Mouse (Mus musculus) cerebellum, adult 9-10 months (tissue): Measurements from ENCODE around the gene Vps35l.

Experiments
- DNase-seq: peaks from one replicate; pipeline ENCODE4 v3.0.0; 2022

Vps35l gene

DNA sequence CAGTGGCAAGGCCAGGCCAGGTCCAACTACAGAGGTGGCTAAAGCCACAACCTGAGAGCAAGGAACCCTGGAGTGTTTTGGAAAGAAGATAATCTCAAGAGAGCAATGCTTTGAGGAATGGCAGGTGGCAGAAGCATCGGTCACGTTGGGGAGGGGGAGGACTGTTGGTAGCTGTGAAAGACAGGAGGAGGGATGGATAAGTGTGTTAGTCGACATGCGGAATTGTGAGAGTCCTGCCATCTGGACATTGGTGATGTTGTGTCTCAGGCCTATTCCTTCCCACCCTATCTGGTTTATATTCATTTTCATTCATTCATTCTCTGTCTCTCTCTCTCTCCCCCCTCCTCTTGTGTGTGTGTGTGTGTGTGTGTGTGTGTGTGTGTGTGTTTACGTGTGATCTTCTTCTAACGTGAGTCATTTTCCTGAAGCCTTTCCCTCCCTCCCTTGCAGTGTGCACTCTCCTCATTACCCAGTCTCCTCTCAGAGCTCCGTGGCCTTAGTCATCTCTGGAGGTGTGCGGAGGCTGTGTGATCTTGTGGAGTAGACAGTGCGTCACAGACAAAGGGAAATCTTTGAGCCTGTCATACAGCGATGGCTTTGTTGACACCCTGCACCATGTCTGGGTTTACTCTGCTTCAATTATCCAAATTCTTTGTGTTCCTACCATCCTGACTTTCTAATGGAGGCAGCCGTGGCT, 43.4 kb downstream of the Vps35l start:
- DNase-seq: no peak

GRCm38 (mm10) chr7:118786091-118786490, 46.1 kb downstream of the Vps35l start:
- DNase-seq: no peak

- DNase-seq: no peak
Measured at GRCm38 (mm10) chr7:118787326-118787725, 47.3 kb downstream of the Vps35l start.

GRCm38 (mm10) chr7:118788481-118788880, 48.5 kb downstream of the Vps35l start:
- DNase-seq: no peak

GRCm38 (mm10) chr7:118790292-118790691, 50.3 kb downstream of the Vps35l start:
- DNase-seq: no peak

DNA sequence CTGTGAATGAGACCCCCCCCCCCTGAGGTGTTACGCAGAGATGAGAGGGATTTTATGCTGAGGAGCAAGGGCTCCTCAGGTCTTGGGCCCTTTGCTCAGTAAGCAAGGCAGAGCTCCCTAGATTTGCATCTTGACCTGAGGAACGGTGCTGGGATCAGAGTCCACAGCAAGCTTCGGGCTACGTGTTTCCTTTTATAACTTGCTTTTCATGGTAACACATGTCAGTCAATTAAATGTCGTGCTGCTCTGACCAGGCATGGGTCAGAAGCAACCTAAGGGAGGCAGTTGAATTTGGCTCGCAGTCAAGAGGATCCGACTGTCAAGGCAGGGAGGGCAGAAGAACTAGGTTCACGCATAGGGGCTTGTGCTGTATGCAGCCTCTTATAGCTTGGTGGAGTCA, 53.9 kb downstream of the Vps35l start:
- no peak for DNase-seq

GRCm38 (mm10) chr7:118795779-118796178, 55.8 kb downstream of the Vps35l start:
- DNase-seq: no peak

DNA sequence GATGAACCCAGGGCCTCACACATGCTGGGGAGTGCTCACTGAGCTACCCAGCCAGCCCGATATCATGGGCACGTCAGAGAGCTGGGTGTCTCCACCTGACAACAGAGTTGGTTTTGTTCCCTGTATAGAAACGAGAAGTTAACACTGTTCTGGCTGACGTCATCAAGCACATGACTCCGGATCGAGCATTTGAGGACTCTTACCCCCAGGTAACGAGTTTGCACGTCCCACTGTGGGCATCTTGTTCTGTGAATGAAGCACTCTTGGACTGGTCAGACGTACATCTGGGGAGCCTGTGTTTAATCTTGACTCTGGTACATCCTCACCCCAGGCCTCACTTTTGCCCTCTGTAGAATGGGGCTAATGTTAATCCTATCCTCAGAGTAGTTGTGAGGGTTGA, 56.8 kb downstream of the Vps35l start:
- DNase-seq: no peak

GRCm38 (mm10) chr7:118797600-118797999, 57.6 kb downstream of the Vps35l start:
- no peak for DNase-seq

- no peak for DNase-seq
Measured at GRCm38 (mm10) chr7:118798105-118798570, 58.1 kb downstream of the Vps35l start.

GRCm38 (mm10) chr7:118800112-118800734, 60.2 kb downstream of the Vps35l start:
- no peak for DNase-seq

DNA sequence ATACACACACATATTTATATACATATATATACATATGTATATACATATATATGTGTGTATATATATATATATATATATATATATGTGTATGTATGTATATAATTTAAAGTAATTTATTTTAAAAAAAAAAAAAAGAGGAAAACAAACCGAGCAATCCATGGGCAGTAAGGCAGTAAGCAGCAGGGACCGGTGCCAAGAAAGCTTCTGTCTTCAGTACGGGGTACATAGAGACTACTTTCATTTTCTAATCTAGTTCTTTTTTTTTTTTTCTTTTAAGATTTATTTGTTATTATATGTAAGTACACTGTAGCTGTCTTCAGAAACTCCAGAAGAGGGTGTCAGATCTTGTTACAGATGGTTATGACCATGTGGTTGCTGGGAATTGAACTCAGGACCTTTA, 61.8 kb downstream of the Vps35l start:
- DNase-seq: no peak

DNA sequence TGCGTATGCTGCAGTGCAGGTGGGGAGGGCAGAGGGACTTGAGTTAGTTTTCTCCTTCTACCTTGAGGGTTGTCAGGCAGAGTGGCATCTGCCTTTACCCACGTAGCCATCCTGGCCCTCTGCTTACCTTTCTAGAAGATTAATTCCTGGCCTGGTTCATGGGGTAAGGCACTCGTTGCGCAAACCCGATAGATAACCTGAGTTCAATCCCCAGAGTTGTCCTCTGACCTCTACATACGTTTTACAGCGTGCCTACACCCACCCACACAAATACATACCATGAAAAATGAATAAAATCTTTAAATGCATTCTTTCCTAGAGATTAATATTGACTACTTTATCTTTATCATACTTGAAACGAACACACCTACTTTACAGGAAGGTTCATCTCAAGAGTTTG, 63.4 kb downstream of the Vps35l start:
- DNase-seq: no peak

DNA sequence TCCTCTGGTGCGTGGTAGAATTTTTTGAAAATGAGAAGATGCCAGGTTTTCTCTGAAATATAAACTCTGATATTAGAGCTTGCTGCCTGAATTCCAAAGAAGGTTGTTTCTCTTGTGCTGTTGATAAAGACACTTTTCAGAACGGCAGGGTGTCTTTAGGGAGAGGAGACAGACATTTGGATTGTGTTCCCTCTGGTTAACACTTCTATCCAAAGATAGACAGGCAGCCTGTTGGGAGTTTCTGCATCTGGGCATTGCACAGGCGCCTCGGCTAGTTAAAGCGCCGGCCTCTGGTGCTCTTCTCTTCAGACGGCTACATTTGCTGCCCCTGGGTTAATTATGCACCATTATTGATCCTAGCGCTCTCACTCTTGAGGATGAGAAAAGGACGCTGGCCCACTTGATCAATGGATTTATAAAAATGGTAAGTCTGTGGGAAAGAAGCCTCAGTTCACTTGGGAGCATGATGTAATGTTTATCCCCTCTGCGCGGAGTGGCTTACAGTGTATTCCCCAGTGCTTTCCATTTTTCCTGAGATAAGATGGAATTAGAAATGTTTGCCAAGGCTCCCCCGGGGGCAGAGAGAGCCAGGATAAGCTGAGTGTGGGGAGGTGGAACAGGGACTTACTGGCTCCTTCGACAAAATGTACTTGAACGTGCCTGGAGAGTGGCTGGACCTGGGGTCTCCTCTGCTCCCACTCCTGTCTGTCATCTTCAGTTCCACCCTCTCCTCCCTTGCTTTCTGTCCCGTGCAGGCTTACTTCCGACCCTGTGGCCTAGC, 66.8 kb downstream of the Vps35l start:
- DNase-seq: no peak

DNA sequence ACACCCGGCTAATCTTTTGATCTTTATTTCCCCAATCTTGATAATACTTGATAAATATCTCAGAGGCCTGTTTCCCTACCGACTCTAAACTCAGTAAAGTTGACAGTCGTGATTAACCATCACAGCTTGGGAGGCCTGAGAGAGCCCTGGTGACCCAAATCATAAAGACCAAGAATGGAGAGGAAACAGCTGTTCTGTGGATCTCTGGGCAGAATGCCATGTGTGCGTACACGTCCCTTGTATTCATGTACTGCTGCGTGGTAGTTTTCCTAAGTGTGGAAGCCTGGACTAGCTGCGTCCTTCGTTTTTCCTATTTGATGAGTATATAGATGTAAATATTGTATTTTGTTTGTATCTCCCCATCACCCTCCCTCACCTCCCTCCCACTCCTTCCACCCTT, 67.9 kb downstream of the Vps35l start:
- DNase-seq: no peak

DNA sequence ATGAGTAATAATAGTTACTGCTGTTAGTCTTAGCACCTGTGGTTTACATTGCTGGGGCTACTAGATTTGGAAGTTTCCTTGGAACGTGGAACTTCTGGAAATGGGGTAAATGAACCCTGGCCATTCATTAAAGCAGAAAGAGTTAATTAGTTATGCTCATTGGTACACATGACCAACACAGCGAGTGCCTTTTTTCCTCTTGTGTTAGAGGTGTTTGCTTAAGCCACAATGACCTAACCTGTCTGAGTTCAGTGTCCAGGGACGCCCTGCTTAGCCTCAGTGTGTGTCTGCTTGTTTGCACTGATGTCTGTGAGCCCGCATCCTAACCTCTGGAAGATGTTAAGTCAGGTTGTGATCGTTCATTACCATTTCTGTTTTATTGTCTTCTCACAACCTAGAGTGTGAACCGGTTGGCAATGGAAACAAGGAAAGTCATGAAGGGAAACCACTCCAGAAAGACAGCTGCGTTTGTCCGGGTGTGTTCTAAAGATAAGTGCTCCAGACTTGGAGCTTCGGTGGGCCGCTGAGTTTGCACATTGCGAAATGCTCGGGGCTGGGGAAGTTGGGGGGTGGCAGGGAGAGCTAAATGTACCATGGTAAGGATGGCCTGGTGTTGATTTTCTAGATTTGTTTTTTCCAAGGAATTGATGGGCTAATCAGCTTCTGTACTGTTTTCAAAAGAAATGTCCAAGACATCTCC, 71.5 kb downstream of the Vps35l start:
- DNase-seq: no peak

DNA sequence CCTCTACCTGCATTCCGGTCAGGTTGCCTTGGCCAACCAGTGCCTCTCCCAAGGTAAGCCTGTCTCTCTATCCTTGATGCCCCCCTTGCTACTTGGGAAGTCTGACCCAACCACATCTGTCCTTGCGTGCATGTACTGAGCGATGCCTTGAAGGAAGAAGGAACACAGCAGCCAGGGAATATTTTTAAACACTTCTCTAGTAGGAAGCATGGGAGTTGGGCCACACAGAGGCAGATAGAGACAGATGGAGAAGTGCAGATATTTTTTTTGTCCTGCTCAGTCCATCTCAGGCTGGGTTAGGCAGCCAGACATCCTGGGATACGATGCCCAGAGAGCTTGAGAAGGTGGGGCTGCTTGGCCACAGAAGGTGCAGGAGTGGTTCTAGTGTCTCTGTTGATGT, 73.6 kb downstream of the Vps35l start:
- DNase-seq: no peak

DNA sequence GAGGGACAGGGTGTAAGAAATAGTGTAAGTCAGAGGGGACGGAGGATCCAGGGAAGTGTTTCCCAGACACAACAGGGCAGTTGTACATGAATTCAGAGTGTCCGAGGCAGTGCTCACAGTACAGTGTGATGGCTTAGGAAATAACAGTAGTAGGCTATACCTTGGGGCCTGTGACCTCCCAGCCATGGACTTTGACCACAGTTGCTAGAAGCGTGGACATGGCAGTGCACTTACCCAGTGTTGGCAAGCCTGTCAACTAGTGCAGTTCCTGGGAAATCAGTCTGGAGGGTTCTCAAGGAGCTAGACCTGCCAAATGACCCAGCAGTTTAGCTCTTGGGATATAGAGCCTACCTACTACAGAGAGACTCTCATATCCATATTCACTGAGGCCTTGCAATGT, 76.2 kb downstream of the Vps35l start:
- no peak for DNase-seq

DNA sequence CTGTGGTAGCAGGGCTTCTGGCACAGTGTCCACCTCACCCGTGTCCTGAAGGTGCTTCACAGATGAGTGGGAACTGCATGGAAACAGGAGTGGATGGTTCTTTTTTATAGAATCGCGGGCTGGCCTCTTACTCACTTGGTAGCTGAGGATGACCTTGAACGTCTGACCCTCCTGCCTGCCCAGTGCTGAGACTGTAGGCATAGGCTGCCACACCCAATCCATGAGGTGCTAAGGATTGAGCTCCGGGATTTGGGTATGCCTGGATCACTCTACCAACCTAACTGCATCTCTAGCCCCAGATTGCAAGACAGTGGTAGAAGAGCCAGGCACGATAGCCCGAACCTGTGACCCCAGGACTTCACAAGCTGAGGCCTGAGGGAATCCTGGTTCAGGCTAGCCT, 77.7 kb downstream of the Vps35l start:
- no peak for DNase-seq

DNA sequence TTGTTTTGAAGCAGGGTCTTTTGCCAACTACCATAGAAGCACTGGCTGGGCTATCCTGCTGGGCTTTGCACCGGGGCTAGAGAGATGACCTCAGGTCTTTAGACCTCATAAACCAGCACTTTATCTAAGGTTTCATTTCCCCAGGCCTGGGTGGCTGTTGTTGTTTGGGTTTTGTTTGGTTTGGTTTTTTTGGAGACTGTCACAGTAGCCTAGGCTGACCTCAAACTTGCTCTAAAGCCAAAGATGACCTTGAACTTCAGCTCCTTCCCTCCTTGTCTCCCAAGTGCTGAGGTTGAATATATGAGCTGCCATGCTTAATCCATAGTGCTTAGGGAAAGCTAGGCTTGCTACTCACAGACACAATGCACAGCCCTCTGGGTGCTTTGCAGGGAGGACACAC, 79.6 kb downstream of the Vps35l start:
- no peak for DNase-seq

GRCm38 (mm10) chr7:118821356-118821755, 81.3 kb downstream of the Vps35l start:
- DNase-seq: no peak

DNA sequence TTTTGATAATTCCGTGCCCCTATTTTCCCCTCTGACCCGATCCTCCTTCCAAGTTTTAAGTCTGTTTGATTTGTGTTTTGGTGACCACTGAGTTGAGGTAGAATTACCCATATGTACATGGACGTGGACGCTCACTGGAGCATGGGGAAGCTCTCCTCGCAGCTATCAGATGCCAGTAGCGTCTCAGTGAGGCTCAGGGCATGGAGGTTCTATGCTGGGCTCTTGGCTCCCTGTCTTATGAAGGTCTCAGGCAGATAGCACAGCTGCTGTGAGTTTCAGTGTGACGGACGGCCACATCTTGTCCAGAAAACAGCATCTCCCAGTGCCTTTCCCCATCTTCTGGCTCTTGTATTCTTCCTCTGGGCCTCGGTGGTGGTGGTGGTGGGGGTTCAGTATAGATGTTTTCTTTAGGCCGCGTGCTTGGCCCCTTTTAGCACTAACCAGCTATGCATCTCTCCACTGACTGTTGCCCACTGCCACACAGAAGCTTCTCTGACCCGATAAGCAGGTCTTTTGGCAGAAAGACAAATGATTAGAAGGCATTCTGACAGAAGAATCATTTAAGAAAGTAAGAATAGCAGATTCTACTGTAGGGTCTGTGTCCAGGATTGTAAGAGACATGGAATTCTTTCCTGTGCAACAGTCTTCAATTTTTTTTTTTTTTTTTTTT, 82.0 kb downstream of the Vps35l start:
- DNase-seq: no peak

GRCm38 (mm10) chr7:118824451-118824850, 84.4 kb downstream of the Vps35l start:
- no peak for DNase-seq
